Mouse (Mus musculus) embryo, embryonic 9.5 days (tissue): ENCODE measurements around the gene Dag1.
"Not testable (repeated sequence)": the region's sequence is repeated elsewhere in the genome, so short reads cannot be mapped to it uniquely, and the experiment has no call there.

Source experiments
- DNase-seq: peaks from one replicate; pipeline ENCODE4 v3.0.0-alpha.2; 2017; ENCODE audit errors: extremely low spot score

Gene Dag1

GRCm38 (mm10) chr9:108227911-108228649 is 35.7 kb downstream of the Dag1 start:
- no peak for DNase-seq

GRCm38 (mm10) chr9:108225166-108225565 is 38.6 kb downstream of the Dag1 start:
- DNase-seq = no peak

GRCm38 (mm10) chr9:108223633-108224032 is 40.1 kb downstream of the Dag1 start:
- no peak for DNase-seq

GRCm38 (mm10) chr9:108221566-108221965 is 42.2 kb downstream of the Dag1 start:
- DNase-seq = no peak

- no peak for DNase-seq
Measured at GRCm38 (mm10) chr9:108220380-108220774, 43.4 kb downstream of the Dag1 start.

- DNase-seq = no peak
Measured at GRCm38 (mm10) chr9:108219766-108220379, 43.9 kb downstream of the Dag1 start.

GRCm38 (mm10) chr9:108217936-108218543 is 45.7 kb downstream of the Dag1 start:
- no peak for DNase-seq

GRCm38 (mm10) chr9:108217406-108217805 is 46.4 kb downstream of the Dag1 start:
- no peak for DNase-seq

GRCm38 (mm10) chr9:108213105-108213504 is 50.7 kb downstream of the Dag1 start:
- DNase-seq = peak; percentile 39

- no peak for DNase-seq
Measured at GRCm38 (mm10) chr9:108212426-108212825, 51.3 kb downstream of the Dag1 start.

- no peak for DNase-seq
Measured at GRCm38 (mm10) chr9:108205571-108205901, 58.2 kb downstream of the Dag1 start.

GRCm38 (mm10) chr9:108204884-108205570 is 58.7 kb downstream of the Dag1 start:
- peak; percentile 44 for DNase-seq

- DNase-seq = peak; percentile 45
Measured at GRCm38 (mm10) chr9:108203015-108203414, 60.7 kb downstream of the Dag1 start.

- DNase-seq = no peak
Measured at GRCm38 (mm10) chr9:108202169-108202568, 61.6 kb downstream of the Dag1 start.

- peak; percentile 93 for DNase-seq
Measured at GRCm38 (mm10) chr9:108201160-108201559, 62.6 kb downstream of the Dag1 start.

- DNase-seq = no peak
Measured at GRCm38 (mm10) chr9:108198621-108199020, 65.1 kb downstream of the Dag1 start.

GRCm38 (mm10) chr9:108196920-108197677 is 66.7 kb downstream of the Dag1 start:
- no peak for DNase-seq

GRCm38 (mm10) chr9:108196222-108196621 is 67.5 kb downstream of the Dag1 start:
- DNase-seq = not testable (repeated sequence)

- DNase-seq = peak; percentile 82
Measured at GRCm38 (mm10) chr9:108189787-108190679, 73.7 kb downstream of the Dag1 start, which contains the start of gene Bsn. TSS of gene Bsn (minus strand) at chr9:108190384.

- DNase-seq = no peak
Measured at GRCm38 (mm10) chr9:108189488-108189786, 74.3 kb downstream of the Dag1 start.

GRCm38 (mm10) chr9:108189023-108189422 is 74.7 kb downstream of the Dag1 start:
- DNase-seq = no peak
